ENCODE assay signal across 8 mouse cellular contexts in genomic region chr9:61898401-61898800, GRCm38 (mm10). TPM values are rescaled to one million over a fixed set of nuclear protein-coding genes. Genes with fewer than 3 reads are reported as not detected.
DNase-seq lines count a peak whose midpoint lies in the region; ATAC-seq and TF ChIP-seq lines count a peak whose summit lies in the region.

No protein-coding gene starts in this region.

- no peak overlapping the region for H3K4me2 ChIP-seq in hindbrain, embryonic 11.5 days (replicated peaks; ENCODE audit: low read depth, low read length)
- H3K4me2 ChIP-seq in hindbrain, embryonic 13.5 days = no peak overlapping the region

- no peaks in the 10 kb centered on the region for H3K79me2 ChIP-seq in liver, adult 2 months (ENCODE audit: control insufficient read depth, insufficient read depth, low read length)

- no peak for TF ChIP-seq POLR2A in liver, adult 2 months (IDR thresholded peaks at IDR 0.05; ENCODE audit: extremely low read depth, insufficient read depth, low read length)
- TF ChIP-seq POLR2A in olfactory bulb, adult 2 months (IDR thresholded peaks at IDR 0.05; ENCODE audit: insufficient read depth, low read depth, low read length) = no peak

- peak; percentile 90 for TF ChIP-seq CTCF in liver, adult 2 months (IDR thresholded peaks at IDR 0.05; ENCODE audit: low read depth, low read length)
- peak; percentile 86 for TF ChIP-seq CTCF in olfactory bulb, adult 2 months (IDR thresholded peaks at IDR 0.05; ENCODE audit: insufficient read depth, low read depth, low read length)

- peak; percentile 93 for DNase-seq in hindbrain, embryonic 11.5 days (ENCODE audit: low spot score)
- DNase-seq in cerebellum, postnatal 25 days = peak; percentile 83 to 92
- DNase-seq in gastrocnemius, adult 18-20 months (ENCODE audit: low spot score) = peak; percentile 74
- DNase-seq in kidney, adult 9 months = peak; percentile 84
- peak; percentile 16 for DNase-seq in liver, adult 2 months (ENCODE audit: extremely low read depth, low read depth, low spot score)
- peak; percentile 30 to 38 for DNase-seq in thymus, adult 18-20 months

- no peak overlapping the region for H3K4me3 ChIP-seq in hindbrain, embryonic 11.5 days (ENCODE audit: low read depth, low read length)
- H3K4me3 ChIP-seq in hindbrain, embryonic 13.5 days = no peak overlapping the region
- H3K4me3 ChIP-seq in liver, adult 2 months (ENCODE audit: insufficient read depth, low read depth, low read length) = no peak overlapping the region
- H3K4me3 ChIP-seq in olfactory bulb, adult 2 months (ENCODE audit: insufficient read depth, low read depth, low read length) = no peak overlapping the region

- 0% methylated on average over 7 of the region's 8 CpGs for WGBS in hindbrain, embryonic 11.5 days
- WGBS in hindbrain, embryonic 13.5 days = 1% methylated on average over 7 of the region's 8 CpGs
- under 1% methylated on average over 8 of the region's 8 CpGs for WGBS in liver, adult 2 months
- WGBS in olfactory bulb, adult 2 months = under 1% methylated on average over 7 of the region's 8 CpGs

- H3K27ac ChIP-seq in hindbrain, embryonic 11.5 days (ENCODE audit: low read depth, low read length) = no peak overlapping the region
- H3K27ac ChIP-seq in hindbrain, embryonic 13.5 days = no peak overlapping the region
- no peak overlapping the region for H3K27ac ChIP-seq in liver, adult 2 months (replicated peaks; ENCODE audit: insufficient read depth, low read depth, low read length)
- no peak overlapping the region for H3K27ac ChIP-seq in olfactory bulb, adult 2 months (ENCODE audit: insufficient read depth, low read depth, low read length)

- H3K9ac ChIP-seq in hindbrain, embryonic 11.5 days (ENCODE audit: low read depth, low read length) = no peak overlapping the region
- H3K9ac ChIP-seq in hindbrain, embryonic 13.5 days = no peak overlapping the region
- no peak overlapping the region for H3K9ac ChIP-seq in liver, adult 2 months (ENCODE audit: low read depth, low read length)

- no peaks in the 10 kb centered on the region for H3K36me3 ChIP-seq in hindbrain, embryonic 11.5 days (ENCODE audit: control insufficient read depth, insufficient read depth, low read length)
- no peaks in the 10 kb centered on the region for H3K36me3 ChIP-seq in hindbrain, embryonic 13.5 days
- no peaks in the 10 kb centered on the region for H3K36me3 ChIP-seq in liver, adult 2 months (ENCODE audit: control insufficient read depth, insufficient read depth, low read length)

- H3K27me3 ChIP-seq in hindbrain, embryonic 11.5 days (ENCODE audit: control insufficient read depth, insufficient read depth, low read length) = peaks cover 10% of the 10 kb centered on the region; the same call in 1 of the 2 replicates
- peaks cover 51% of the 10 kb centered on the region for H3K27me3 ChIP-seq in hindbrain, embryonic 13.5 days
- H3K27me3 ChIP-seq in liver, adult 2 months (ENCODE audit: control insufficient read depth, insufficient read depth, low read length) = no peaks in the 10 kb centered on the region; the same call in 1 of the 2 replicates

- no peak for ATAC-seq in hindbrain, embryonic 11.5 days (ENCODE audit: low FRiP score)
- no peak for ATAC-seq in hindbrain, embryonic 13.5 days (ENCODE audit: low FRiP score)

- H3K4me1 ChIP-seq in hindbrain, embryonic 11.5 days (replicated peaks; ENCODE audit: control insufficient read depth, insufficient read depth, low read length) = peaks cover 3% of the 10 kb centered on the region
- H3K4me1 ChIP-seq in hindbrain, embryonic 13.5 days (replicated peaks) = peaks cover 29% of the 10 kb centered on the region
- no peaks in the 10 kb centered on the region for H3K4me1 ChIP-seq in liver, adult 2 months (ENCODE audit: control insufficient read depth, insufficient read depth, low read length)
- peaks cover 13% of the 10 kb centered on the region for H3K4me1 ChIP-seq in olfactory bulb, adult 2 months (ENCODE audit: control insufficient read depth, insufficient read depth, low read length)

- H3K9me3 ChIP-seq in hindbrain, embryonic 11.5 days (ENCODE audit: control insufficient read depth, low read length) = no peaks in the 10 kb centered on the region
- H3K9me3 ChIP-seq in hindbrain, embryonic 13.5 days = no peaks in the 10 kb centered on the region

RNA-seq across cellular contexts. Expression of gene Rplp1, which starts 15.9 kb away (rescaled TPM):
- polyA plus RNA-seq in hindbrain, embryonic 11.5 days (2014; fragmentation: Nextera tagmentation; extraction: Ambion mirVana) = 1,024 and 1,073 TPM in 2 replicates
- polyA plus RNA-seq in hindbrain, embryonic 13.5 days (2015; fragmentation: Nextera tagmentation; extraction: Ambion mirVana) = 917 and 923 TPM in 2 replicates
- 1,000 to 10,000 TPM; 1,375 to 1,461 TPM for total RNA-seq in gastrocnemius, adult 18-20 months (2021)
- 1,606 and 2,153 TPM in 2 replicates for total RNA-seq in liver, adult 2 months (2014; rRNA removed)
- polyA plus RNA-seq in liver, adult 2 months (2012; rRNA removed) = 5,211 and 6,066 TPM in 2 replicates
- 1,116 TPM in 1 of 2 replicates, not detected in the other for polyA plus RNA-seq in olfactory bulb, adult 2 months (2012; ENCODE audit: insufficient read depth, insufficient read length, low replicate concordance, missing spikeins)

RNA-seq across cellular contexts. Expression of gene Kif23, which starts 48.2 kb away (rescaled TPM):
- polyA plus RNA-seq in hindbrain, embryonic 11.5 days (2014; fragmentation: Nextera tagmentation; extraction: Ambion mirVana) = 97.2 and 100 TPM in 2 replicates
- 18.6 and 22.2 TPM in 2 replicates for polyA plus RNA-seq in hindbrain, embryonic 13.5 days (2015; fragmentation: Nextera tagmentation; extraction: Ambion mirVana)
- total RNA-seq in gastrocnemius, adult 18-20 months (2021) = under 1 TPM; 0.37 to 0.88 TPM
- total RNA-seq in liver, adult 2 months (2014; rRNA removed) = 0.83 and 1.1 TPM in 2 replicates
- polyA plus RNA-seq in liver, adult 2 months (2012; rRNA removed) = 0.05 and 0.43 TPM in 2 replicates
- not detected in 2 replicates for polyA plus RNA-seq in olfactory bulb, adult 2 months (2012; ENCODE audit: insufficient read depth, insufficient read length, low replicate concordance, missing spikeins)

Comparison
In these comparisons a context has a peak if more than half of its experiments do, and no peak if none do; other contexts are left out.
1. DNase-seq: peak in every context shown above with its lines; median percentile 93 in hindbrain, embryonic 11.5 days; 88 in cerebellum, postnatal 25 days; 84 in kidney, adult 9 months; 74 in gastrocnemius, adult 18-20 months; 34 in thymus, adult 18-20 months; 16 in liver, adult 2 months.